Mouse (Mus musculus): ENCODE data around the gene Cdc42bpg.

DNA sequence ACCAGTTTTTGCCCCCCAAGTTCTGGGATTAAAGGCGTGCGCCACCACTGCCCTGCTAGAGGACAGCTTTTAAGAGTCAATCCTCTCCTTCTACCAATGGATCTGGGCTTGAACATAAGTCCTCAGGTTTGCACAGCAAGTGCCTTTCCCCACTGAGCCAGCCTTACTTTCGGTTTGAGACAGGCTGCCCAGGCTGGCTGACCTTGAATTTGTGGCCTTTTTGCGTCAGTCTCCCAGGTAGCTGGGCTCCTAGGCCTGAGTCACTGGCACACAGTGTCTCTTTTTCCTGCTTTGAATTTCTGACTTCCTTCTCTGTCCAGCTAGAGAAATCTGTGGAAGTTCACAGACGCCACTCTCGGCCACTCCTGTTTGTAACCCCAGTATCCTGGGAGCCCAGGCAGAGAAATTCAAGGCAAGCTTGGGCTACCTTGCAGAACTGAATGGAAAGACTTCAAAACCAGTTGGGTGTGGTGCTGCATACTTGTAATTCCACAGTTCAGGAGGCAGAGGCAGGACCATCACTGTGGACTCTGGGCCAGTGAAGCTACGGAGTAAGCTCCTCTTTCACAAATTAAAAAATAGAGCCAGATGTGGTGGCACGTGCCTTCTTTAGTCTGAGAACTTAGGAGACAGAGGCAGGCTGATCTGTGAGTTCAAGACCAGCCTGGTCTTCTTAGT lies 36.3 kb upstream of the Cdc42bpg start:
- TF ChIP-seq CTCF (IDR thresholded peaks at IDR 0.05; ENCODE audit: low read depth, low read length) (no peak), POLR2A (IDR thresholded peaks at IDR 0.05; ENCODE audit: borderline replicate concordance, low read depth, low read length) (no peak)
